Comparison of ENCODE assay signal across 18 mouse cellular contexts in genomic region chr8:116590106-116590505, GRCm38 (mm10).
DNase-seq lines count a peak whose midpoint lies in the region; TF ChIP-seq lines count a peak whose summit lies in the region.
"Had no signal": no experiment of that assay in that cellular context is flagged by ENCODE, and none has a peak within 500 bp of the region (broad histone marks: within the 10 kb centered on the region; RNA-seq: fewer than 3 reads in every experiment).

No protein-coding gene starts in this region.

- no peak for TF ChIP-seq CTCF in gastrocnemius, adult 2 months (IDR thresholded peaks at IDR 0.05)
- no peak for TF ChIP-seq CTCF in bone marrow, adult 2 months (IDR thresholded peaks at IDR 0.05; ENCODE audit: control insufficient read depth, insufficient read depth, low read length)

- intact Hi-C loops in gastrocnemius, adult 2 months (cut with DNase I), result no loop called here

- no peak for TF ChIP-seq POLR2A in bone marrow, adult 2 months (IDR thresholded peaks at IDR 0.05; ENCODE audit: borderline replicate concordance, control insufficient read depth, low read depth, low read length)

- no peak overlapping the region for H3K4me3 ChIP-seq in gastrocnemius, adult 2 months
- no peak overlapping the region for H3K4me3 ChIP-seq in bone marrow, adult 2 months (replicated peaks; ENCODE audit: control insufficient read depth, low read depth, low read length)
- H3K4me3 ChIP-seq: hindbrain, embryonic 15.5 days; limb, embryonic 12.5 days; liver, embryonic 15.5 days; midbrain, embryonic 10.5 days; myocyte had no signal

- 82% methylated on average over 14 of the region's 14 CpGs for WGBS in bone marrow, adult 2 months

- no peak overlapping the region for H3K27ac ChIP-seq in gastrocnemius, adult 2 months
- peak overlapping the region; percentile 33; the same call in 1 of the 2 replicates for H3K27ac ChIP-seq in bone marrow, adult 2 months (ENCODE audit: control insufficient read depth, insufficient read depth, low read depth, low read length, poor library complexity)
- H3K27ac ChIP-seq: hindbrain, embryonic 15.5 days; limb, embryonic 12.5 days; liver, embryonic 15.5 days; midbrain, embryonic 10.5 days had no signal

- peak; percentile 31 for DNase-seq in gastrocnemius, adult 2 months
- DNase-seq in gastrocnemius, postnatal 10 days, result no peak
- DNase-seq in cerebellum, postnatal 14 days, result peak; percentile 35 to 39
- DNase-seq in thymus, postnatal 25 days, result peak; percentile 80
- no peak for DNase-seq in MN1 (ENCODE audit: low spot score)
- DNase-seq in urinary bladder, postnatal 14 days (ENCODE audit: low spot score), result no peak
- DNase-seq in ovary, adult 18-20 months (ENCODE audit: low spot score), result no peak
- DNase-seq: adrenal gland, postnatal 36 days; kidney, adult 8-10 months; kidney, postnatal 4 days; layer of hippocampus, postnatal 36 days; lung, postnatal 14 days had no signal

- peaks cover 3% of the 10 kb centered on the region; the same call in 1 of the 2 replicates for H3K4me1 ChIP-seq in bone marrow, adult 2 months (ENCODE audit: control insufficient read depth, insufficient read depth, low read length)
- H3K4me1 ChIP-seq: hindbrain, embryonic 15.5 days; limb, embryonic 12.5 days; liver, embryonic 15.5 days had no signal

Comparison
In these comparisons a context has a peak if more than half of its experiments do, and no peak if none do; other contexts are left out.
1. DNase-seq: peak in gastrocnemius, adult 2 months (single experiment), cerebellum, postnatal 14 days (2 of 2) and thymus, postnatal 25 days (single experiment); none in gastrocnemius, postnatal 10 days (single experiment), MN1 (single experiment), urinary bladder, postnatal 14 days (single experiment) and ovary, adult 18-20 months (single experiment).